Mouse (Mus musculus) midbrain, embryonic 12.5 days (tissue): ENCODE measurements around the gene Spata3. TPM values are rescaled to one million over a fixed set of nuclear protein-coding genes. Genes with fewer than 3 reads are reported as not detected.
"Not testable (repeated sequence)": the region's sequence is repeated elsewhere in the genome, so short reads cannot be mapped to it uniquely, and the experiment has no call there.

Experiments used
- ATAC-seq: fragments of 200-750 bp; cut with Nextera tagmentation; 2 replicates; pipeline ENCODE4 v1.8.0; 2017; ENCODE audit warnings: low read depth, moderate TSS enrichment, moderate library complexity; ENCODE audit not compliant: low FRiP score
- H3K27ac ChIP-seq: fragments of 300-500 bp; sonication (generic); replicated peaks from 2 replicates; pipeline ENCODE4 v1.5.1; 2016; ENCODE audit warnings: mild to moderate bottlenecking
- H3K27me3 ChIP-seq: fragments of 300-500 bp; sonication (generic); 2 replicates; pipeline ENCODE4 v1.6.1; 2016; ENCODE audit warnings: mild to moderate bottlenecking
- H3K36me3 ChIP-seq: fragments of 300-500 bp; sonication (generic); 2 replicates; pipeline ENCODE4 v1.6.1; 2016
- H3K4me1 ChIP-seq: fragments of 300-500 bp; sonication (generic); 2 replicates; pipeline ENCODE4 v1.6.1; 2016
- H3K4me2 ChIP-seq: fragments of 300-500 bp; sonication (generic); replicated peaks from 2 replicates; pipeline ENCODE4 v1.6.1; 2016; ENCODE audit warnings: mild to moderate bottlenecking, moderate library complexity
- H3K4me3 ChIP-seq: fragments of 300-500 bp; sonication (generic); 2 replicates; pipeline ENCODE4 v1.5.1; 2016; ENCODE audit warnings: mild to moderate bottlenecking
- H3K9ac ChIP-seq: fragments of 300-500 bp; sonication (generic); replicated peaks from 2 replicates; pipeline ENCODE4 v1.6.1; 2016; ENCODE audit warnings: mild to moderate bottlenecking, moderate library complexity
- H3K9me3 ChIP-seq: fragments of 300-500 bp; sonication (generic); 2 replicates; pipeline ENCODE4 v1.6.1; 2016; ENCODE audit warnings: mild to moderate bottlenecking
- WGBS: fragments of 180-500 bp; shearing (Covaris S2); methylation state at CpG from one replicate; pipeline ENCODE4 v1.1.7; 2016; 5-methylcytosine and 5-hydroxymethylcytosine counted together
- polyA plus RNA-seq: library from polyadenylated mRNA; unstranded; fragments of >200 nt; fragmentation: Nextera tagmentation; extraction: Ambion mirVana; gene quantifications from 2 replicates; pipeline ENCODE4 v1.2.1, GENCODE M21; 2016

Spata3 gene
- polyA plus RNA-seq = 0.17 TPM in 1 of 2 replicates, not detected in the other

DNA sequence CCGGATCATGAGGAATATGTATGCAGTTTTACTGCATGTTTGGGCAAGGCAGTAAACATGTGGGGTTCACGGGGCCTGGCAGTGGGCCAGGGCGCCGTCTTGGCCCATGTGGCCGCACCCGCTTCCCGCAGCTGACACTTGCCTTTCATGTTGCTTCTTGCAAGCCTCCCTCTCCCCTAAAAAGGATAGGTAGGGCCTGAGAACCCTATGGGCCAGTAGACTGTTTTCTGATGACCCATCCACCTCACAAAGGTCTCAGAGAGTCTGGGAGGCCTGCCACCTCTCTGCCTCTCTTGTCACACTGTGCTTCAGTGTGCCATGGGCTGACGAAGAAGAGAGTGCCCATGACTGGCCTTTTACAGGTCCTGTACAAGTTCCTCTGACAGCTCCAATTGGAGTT is at the start of gene Spata3:
Spata3 (plus strand) TSS at position 301 of the 400 bp plus-strand sequence.
- 95% methylated on average over 8 of the region's 8 CpGs for WGBS
- no peak within 1 kb of the TSS for H3K27ac ChIP-seq

DNA sequence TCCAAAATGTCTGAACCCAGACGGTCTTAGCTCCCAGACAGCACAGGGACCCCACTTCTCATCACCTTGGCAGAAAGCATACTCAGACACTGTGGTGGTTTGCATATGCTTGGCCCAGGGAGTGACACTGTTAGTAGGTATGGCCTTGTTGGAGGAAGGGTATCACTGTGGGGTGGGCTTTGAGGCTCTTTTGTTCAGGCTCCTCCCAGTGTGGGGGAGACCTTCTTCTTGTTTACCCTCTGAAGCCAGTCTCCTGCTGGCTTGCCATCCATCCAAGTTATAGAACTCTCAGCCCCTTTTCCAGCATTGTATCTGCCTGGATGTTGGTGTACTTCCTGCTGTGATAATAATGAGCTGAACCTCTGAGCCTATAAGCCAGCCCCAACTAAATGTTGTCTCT is 47.5 kb upstream of the Spata3 start:
- H3K9ac ChIP-seq = no peak overlapping the region
- WGBS = 89% methylated on average over 1 of the region's 1 CpGs
- H3K27ac ChIP-seq = no peak overlapping the region
- H3K4me3 ChIP-seq = no peak overlapping the region
- no peaks in the 10 kb centered on the region for H3K36me3 ChIP-seq
- no peaks in the 10 kb centered on the region for H3K9me3 ChIP-seq
- ATAC-seq = no peak
- no peak overlapping the region for H3K4me2 ChIP-seq
- no peaks in the 10 kb centered on the region for H3K27me3 ChIP-seq
- no peaks in the 10 kb centered on the region for H3K4me1 ChIP-seq

More for the DNA sequence above, at the start of gene Spata3:
- H3K27me3 ChIP-seq = peaks cover 40% of the 10 kb centered on the region
- no peak for ATAC-seq
- no peak within 1 kb of the TSS for H3K4me3 ChIP-seq
- no peaks in the 10 kb centered on the region for H3K36me3 ChIP-seq
- H3K4me1 ChIP-seq = peaks cover 9% of the 10 kb centered on the region; the same call in 1 of the 2 replicates
- no peaks in the 10 kb centered on the region for H3K9me3 ChIP-seq
- no peak within 1 kb of the TSS for H3K4me2 ChIP-seq
- no peak within 1 kb of the TSS for H3K9ac ChIP-seq

DNA sequence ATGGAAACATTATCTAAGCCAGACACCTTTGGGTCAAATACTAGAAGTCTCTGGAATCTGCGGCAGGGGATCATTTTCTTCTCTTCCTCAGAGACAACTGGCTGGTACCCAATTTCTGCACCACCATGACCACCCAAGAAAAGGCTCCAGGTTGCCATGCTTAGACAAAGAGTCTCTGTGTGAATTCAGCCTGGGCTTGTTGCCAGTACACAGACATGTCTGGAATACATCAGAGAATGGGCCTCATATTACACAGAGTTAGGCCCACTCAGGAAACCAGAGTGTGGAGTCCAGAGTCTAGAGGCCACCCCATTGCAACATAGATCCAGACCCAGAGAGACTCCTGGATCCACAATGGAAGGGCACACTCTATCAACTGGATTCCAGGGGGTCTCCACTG is 47.1 kb upstream of the Spata3 start:
- Histone ChIP-seq H3K36me3 (no peaks in the 10 kb centered on the region), H3K9ac (no peak overlapping the region), H3K9me3 (no peaks in the 10 kb centered on the region), H3K4me3 (no peak overlapping the region), H3K4me2 (no peak overlapping the region), H3K4me1 (no peaks in the 10 kb centered on the region), H3K27ac (no peak overlapping the region), H3K27me3 (no peaks in the 10 kb centered on the region)
- no peak for ATAC-seq
- 78% methylated on average over 1 of the region's 1 CpGs for WGBS

DNA sequence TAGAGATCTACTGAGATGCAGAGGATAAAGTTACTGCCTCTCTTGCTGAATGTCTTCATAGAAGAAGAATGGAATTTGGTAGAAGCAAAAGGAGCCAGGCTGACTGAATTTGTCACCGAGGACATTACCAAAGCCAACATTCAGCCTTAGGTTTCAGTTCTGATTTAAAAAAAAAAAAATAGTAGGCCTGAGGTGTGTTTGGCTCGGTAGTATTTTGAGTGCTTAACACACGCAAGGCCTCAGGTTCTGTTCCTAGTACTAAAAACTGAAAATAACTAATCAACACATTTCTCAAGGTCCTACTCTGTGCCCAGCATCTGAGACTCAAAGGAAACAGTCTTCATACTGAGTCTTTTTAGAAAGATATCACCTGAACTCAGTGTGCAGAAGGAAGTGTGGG is 45.5 kb upstream of the Spata3 start:
- H3K4me3 ChIP-seq = no peak overlapping the region
- no peak for ATAC-seq
- H3K27ac ChIP-seq = no peak overlapping the region
- H3K36me3 ChIP-seq = no peaks in the 10 kb centered on the region
- no peaks in the 10 kb centered on the region for H3K27me3 ChIP-seq
- H3K4me2 ChIP-seq = no peak overlapping the region
- H3K9me3 ChIP-seq = no peaks in the 10 kb centered on the region
- H3K4me1 ChIP-seq = no peaks in the 10 kb centered on the region
- H3K9ac ChIP-seq = no peak overlapping the region
- WGBS = 93% methylated on average over 3 of the region's 3 CpGs

DNA sequence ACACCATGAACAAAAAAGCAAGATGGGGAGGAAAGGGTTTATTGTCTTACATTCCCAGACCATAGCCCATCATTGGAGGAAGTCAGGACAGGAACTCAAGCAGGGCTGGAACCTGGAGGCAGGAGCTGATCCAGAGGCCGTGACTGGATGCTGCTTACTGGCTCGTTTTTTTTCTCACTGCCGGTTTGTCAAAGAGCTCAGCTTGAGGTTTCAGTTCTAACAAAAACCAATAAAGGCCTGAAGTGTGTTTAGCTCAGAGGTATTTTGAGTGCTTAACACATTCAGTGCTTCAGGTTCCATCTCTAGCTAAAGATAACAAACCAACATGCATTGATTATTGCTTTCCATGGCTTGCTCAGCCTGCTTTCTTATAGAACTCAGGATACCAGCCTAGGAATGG is 44.3 kb upstream of the Spata3 start:
- Histone ChIP-seq H3K4me1 (no peaks in the 10 kb centered on the region), H3K9me3 (no peaks in the 10 kb centered on the region), H3K27ac (no peak overlapping the region), H3K27me3 (no peaks in the 10 kb centered on the region), H3K9ac (no peak overlapping the region), H3K4me3 (no peak overlapping the region), H3K4me2 (no peak overlapping the region), H3K36me3 (no peaks in the 10 kb centered on the region)
- no peak for ATAC-seq
- WGBS = 71% methylated on average over 3 of the region's 3 CpGs

DNA sequence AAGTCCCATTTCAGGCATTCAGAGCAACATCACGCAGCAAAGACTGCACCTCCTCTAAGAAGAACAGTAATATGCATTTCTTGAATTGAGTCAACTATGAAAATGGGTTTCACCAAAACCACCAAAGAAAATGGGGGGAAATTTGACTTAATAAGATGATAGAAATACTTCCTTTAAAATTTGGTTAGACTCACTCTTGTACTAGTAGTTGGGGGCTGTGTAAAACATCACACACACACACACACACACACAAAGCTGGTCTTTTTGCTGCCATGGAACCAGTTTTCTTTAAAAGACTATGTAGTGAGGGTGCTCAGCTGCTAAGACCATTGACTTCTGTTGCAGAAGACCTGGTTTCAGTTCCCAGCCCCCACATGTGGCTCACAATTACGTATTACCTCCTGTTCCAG is 43.1 kb upstream of the Spata3 start:
- ATAC-seq = no peak
- H3K4me2 ChIP-seq = no peak overlapping the region
- H3K9ac ChIP-seq = no peak overlapping the region
- H3K9me3 ChIP-seq = no peaks in the 10 kb centered on the region
- H3K36me3 ChIP-seq = no peaks in the 10 kb centered on the region
- no peaks in the 10 kb centered on the region for H3K4me1 ChIP-seq
- 84% methylated on average over 2 of the region's 2 CpGs for WGBS
- no peak overlapping the region for H3K4me3 ChIP-seq
- H3K27me3 ChIP-seq = no peaks in the 10 kb centered on the region
- no peak overlapping the region for H3K27ac ChIP-seq

DNA sequence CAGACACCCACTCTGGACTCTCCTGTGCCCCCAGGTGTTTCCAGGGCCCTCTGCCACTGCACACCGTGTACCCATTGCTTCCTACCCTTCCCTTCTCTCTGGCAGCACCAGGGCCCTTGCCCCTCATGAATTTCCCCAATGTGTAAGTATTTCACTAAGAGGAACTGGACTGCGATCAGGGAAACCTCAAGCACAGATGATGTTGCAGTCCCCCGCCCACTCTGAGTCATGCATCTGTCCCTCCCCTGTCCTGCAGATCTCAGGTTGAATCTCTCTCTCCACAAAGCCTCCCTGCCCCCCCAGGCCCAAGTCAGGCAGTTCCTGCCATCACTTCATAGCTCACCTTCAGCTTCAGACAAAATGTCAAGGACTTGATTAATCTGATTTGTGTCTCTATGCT is 38.9 kb upstream of the Spata3 start:
- Histone ChIP-seq H3K4me3 (no peak overlapping the region), H3K9me3 (no peaks in the 10 kb centered on the region), H3K9ac (no peak overlapping the region), H3K36me3 (no peaks in the 10 kb centered on the region), H3K27me3 (no peaks in the 10 kb centered on the region), H3K4me2 (no peak overlapping the region), H3K4me1 (no peaks in the 10 kb centered on the region), H3K27ac (no peak overlapping the region)
- ATAC-seq = no peak
- 80% methylated on average over 3 of the region's 3 CpGs for WGBS

DNA sequence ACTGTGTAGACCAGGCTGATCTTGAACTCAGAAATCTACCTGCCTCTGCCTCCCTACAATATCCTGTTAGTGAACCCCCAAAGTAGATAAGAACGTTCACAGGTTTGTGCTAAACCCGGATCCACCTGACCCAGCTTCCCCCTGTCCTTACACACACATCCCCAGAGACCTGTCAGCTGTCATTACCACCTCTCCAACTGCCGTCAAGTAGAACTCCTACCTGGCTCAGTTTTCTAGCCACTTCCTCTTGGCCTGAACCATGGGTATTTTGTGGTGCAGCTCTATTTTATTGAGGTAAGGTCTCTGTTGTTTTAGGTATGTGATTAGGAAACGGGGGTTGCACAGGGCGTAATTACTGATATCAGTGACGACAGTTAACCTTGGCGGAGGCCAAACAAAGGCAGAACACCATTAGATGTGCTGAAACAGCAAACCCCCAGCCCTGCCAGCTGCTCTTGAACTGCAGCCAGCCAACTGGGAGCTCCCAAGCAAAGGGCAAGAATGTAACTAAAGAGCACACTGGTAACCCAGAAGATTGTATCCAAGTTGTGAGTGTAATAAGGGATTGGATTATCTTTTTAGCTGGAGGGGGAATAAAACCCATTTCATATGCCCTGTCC is 34.8 kb upstream of the Spata3 start:
- Histone ChIP-seq H3K4me3 (no peak overlapping the region), H3K9ac (no peak overlapping the region), H3K27ac (no peak overlapping the region), H3K4me2 (no peak overlapping the region), H3K36me3 (no peaks in the 10 kb centered on the region), H3K27me3 (no peaks in the 10 kb centered on the region), H3K4me1 (no peaks in the 10 kb centered on the region), H3K9me3 (no peaks in the 10 kb centered on the region)
- WGBS = 85% methylated on average over 7 of the region's 7 CpGs
- no peak for ATAC-seq

DNA sequence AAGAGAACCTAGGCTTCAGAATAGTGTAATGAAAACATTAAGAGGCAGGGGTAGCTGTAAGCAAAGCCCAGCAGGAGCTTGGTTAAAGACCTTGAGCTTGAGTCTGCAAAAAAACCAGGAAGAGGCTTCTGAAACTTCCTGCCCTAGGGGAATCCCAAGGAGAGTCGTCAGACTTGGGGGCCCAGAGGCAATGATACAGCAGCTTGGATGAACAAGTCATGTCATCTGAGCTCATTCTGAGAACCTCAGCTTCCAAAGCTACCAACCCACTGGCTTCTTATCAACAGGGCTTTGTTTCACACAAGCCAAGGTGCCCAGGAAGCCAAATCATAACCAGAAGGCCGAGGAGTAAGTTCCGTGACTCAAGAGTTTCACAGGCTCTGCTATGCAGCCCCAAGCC is 30.8 kb upstream of the Spata3 start:
- ATAC-seq = no peak
- Histone ChIP-seq H3K4me3 (no peak overlapping the region), H3K27ac (no peak overlapping the region), H3K9me3 (no peaks in the 10 kb centered on the region), H3K27me3 (no peaks in the 10 kb centered on the region), H3K4me1 (no peaks in the 10 kb centered on the region), H3K36me3 (no peaks in the 10 kb centered on the region), H3K4me2 (no peak overlapping the region), H3K9ac (no peak overlapping the region)
- 81% methylated on average over 3 of the region's 3 CpGs for WGBS

DNA sequence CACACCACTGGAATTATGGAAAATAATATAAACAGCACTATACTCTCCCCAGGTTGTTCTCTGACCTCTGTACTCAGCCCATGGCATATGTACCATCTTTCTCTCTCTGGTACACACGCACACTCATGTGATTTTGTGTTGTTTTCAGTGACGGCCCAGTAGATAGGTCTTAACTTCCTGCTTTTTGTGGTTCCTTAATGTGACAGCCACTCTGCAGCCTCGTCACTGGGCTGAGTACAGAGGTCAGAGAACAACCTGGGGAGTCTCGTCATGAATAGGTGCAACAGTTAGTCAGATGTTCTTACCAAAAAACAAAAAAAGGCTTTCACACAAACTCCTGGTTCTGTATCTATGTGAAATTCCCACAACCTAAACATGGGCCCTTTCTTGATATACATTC is 28.3 kb upstream of the Spata3 start:
- H3K9ac ChIP-seq = no peak overlapping the region
- H3K9me3 ChIP-seq = no peaks in the 10 kb centered on the region
- H3K27ac ChIP-seq = no peak overlapping the region
- no peaks in the 10 kb centered on the region for H3K4me1 ChIP-seq
- H3K4me3 ChIP-seq = no peak overlapping the region
- no peaks in the 10 kb centered on the region for H3K36me3 ChIP-seq
- H3K4me2 ChIP-seq = no peak overlapping the region
- no peak for ATAC-seq
- H3K27me3 ChIP-seq = no peaks in the 10 kb centered on the region
- 80% methylated on average over 4 of the region's 4 CpGs for WGBS

DNA sequence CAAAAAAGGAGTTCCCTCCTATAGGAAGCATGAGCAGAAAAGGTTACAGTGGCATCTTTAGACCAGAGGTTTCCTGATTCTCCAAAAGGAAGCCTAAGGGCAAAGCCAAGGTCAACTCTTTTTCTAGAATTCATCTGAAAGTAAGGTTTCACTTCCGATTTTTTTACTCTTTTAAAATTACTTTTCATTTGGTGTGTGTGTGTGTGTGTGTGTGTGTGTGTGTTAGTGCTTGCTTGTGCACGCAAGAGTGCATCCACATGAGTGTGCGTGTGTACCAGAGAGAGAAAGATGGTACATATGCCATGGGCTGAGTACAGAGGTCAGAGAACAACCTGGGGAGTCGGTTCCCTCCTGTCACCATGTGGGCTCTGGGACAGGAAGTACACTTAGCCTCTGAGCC is 27.7 kb upstream of the Spata3 start:
- not testable (repeated sequence) for H3K36me3 ChIP-seq, H3K4me1 ChIP-seq, H3K4me3 ChIP-seq, H3K27ac ChIP-seq, H3K27me3 ChIP-seq, H3K9me3 ChIP-seq, ATAC-seq, H3K9ac ChIP-seq, H3K4me2 ChIP-seq
- 88% methylated on average over 4 of the region's 4 CpGs for WGBS

DNA sequence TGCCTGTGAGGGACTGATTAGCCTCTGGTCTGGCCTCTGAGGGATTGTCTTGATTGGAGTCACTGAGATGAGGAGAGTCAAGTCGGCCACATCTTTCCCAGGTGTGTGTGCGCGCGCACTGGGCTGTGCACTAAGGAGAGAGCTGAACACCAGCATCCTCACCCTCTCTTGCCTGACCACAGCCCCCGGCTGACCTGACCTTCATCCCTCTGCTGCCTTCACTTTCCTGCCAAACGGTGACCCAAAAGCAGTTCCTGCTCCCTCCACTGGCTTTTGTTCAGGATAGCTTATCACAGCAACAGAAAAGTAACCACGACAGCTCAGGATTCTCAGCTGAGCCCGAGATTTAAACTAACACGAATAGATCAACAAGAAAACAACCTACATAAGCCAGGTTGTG is 24.4 kb upstream of the Spata3 start:
- Histone ChIP-seq H3K4me1 (no peaks in the 10 kb centered on the region), H3K4me3 (no peak overlapping the region), H3K27ac (no peak overlapping the region), H3K9me3 (no peaks in the 10 kb centered on the region), H3K36me3 (no peaks in the 10 kb centered on the region), H3K9ac (no peak overlapping the region), H3K4me2 (no peak overlapping the region), H3K27me3 (no peaks in the 10 kb centered on the region)
- 81% methylated on average over 9 of the region's 9 CpGs for WGBS
- no peak for ATAC-seq

DNA sequence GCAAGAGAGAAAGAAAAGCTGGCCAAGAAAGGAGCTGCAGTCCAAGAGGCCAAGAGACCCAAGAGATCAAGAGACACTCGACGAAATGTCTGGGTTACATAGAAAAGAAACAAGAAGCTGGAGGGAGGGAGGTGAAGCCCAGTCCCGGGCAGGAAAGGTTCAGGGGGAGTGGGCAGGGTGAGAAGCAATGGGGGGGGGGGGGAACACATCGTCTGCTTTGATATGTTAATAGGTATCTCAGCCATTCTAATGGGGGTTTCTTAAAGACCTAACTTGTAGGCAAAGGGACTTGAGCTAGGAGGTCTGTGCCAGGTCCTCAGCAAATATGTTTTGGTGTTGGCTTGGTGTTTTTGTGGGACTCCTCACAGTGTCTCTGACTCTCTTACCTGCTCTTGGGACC is 23.1 kb upstream of the Spata3 start:
- H3K4me3 ChIP-seq = no peak overlapping the region
- no peaks in the 10 kb centered on the region for H3K27me3 ChIP-seq
- WGBS = 72% methylated on average over 4 of the region's 4 CpGs
- H3K9ac ChIP-seq = no peak overlapping the region
- no peaks in the 10 kb centered on the region for H3K9me3 ChIP-seq
- H3K4me2 ChIP-seq = no peak overlapping the region
- H3K4me1 ChIP-seq = no peaks in the 10 kb centered on the region
- H3K36me3 ChIP-seq = no peaks in the 10 kb centered on the region
- ATAC-seq = no peak
- no peak overlapping the region for H3K27ac ChIP-seq
